Mouse (Mus musculus): ENCODE measurements at regions not wholly inside any gene's neighbourhood (a gene's known extent, or its start where the extent isn't known, plus 50 kb on each side); places are given as distances from the start of the nearest gene placed in this dataset.
A peak's percentile ranks its signal among the peaks of the same experiment; 100 is the strongest.

DNA sequence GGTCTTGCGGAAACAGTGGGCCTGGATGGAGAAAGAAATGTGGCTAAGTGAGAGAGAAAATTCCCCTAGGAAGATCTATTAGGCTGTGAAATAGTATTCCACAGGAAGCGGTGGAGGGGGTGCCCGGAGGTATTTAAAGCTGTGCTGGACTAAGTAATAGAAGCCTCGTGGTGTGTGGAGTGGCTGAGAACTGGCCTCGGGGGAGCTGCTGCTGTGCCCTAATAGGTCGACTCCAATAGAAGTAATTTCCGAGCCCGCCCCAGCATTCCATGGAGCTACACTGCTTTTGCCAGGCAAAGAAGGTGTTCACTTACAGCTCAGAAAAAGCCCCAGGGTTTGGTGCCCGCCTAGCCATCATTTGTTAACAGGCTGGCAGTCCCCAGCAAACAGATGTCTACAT is 317.1 kb upstream of the Zmiz1 start:
- Histone ChIP-seq H3K27me3 (ENCODE audit: control insufficient read depth, insufficient read depth, low read length) (no peaks in the 10 kb centered on the region), H3K9me3 (ENCODE audit: control insufficient read depth, low read length) (no peaks in the 10 kb centered on the region), H3K4me3 (ENCODE audit: low read depth, low read length) (no peak overlapping the region), H3K4me2 (ENCODE audit: low read depth) (no peak overlapping the region), H3K4me1 (ENCODE audit: control insufficient read depth, insufficient read depth, low read length) (0 out of 2 replicates have a peak, but pooled peaks cover 2% of the 10 kb centered on the region), H3K9ac (ENCODE audit: low read length) (no peak overlapping the region), H3K36me3 (ENCODE audit: control insufficient read depth, insufficient read depth, low read length) (no peaks in the 10 kb centered on the region), H3K27ac (ENCODE audit: low read depth, low read length) (no peak overlapping the region)
- ATAC-seq (ENCODE audit: insufficient read depth, low FRiP score, low TSS enrichment) (no peak), DNase-seq (ENCODE audit: low spot score) (peak; percentile 29)
- WGBS, result 48% methylated on average over 9 of the region's 9 CpGs

GRCm38 (mm10) chr14:25143051-25143450 is 315.9 kb upstream of the Zmiz1 start:
- Histone ChIP-seq H3K9me3 (ENCODE audit: control insufficient read depth, low read length) (no peaks in the 10 kb centered on the region), H3K4me1 (ENCODE audit: control insufficient read depth, insufficient read depth, low read length) (0 out of 2 replicates have a peak, but pooled peaks cover 2% of the 10 kb centered on the region), H3K36me3 (ENCODE audit: control insufficient read depth, insufficient read depth, low read length) (no peaks in the 10 kb centered on the region), H3K27ac (ENCODE audit: low read depth, low read length) (no peak overlapping the region), H3K27me3 (ENCODE audit: control insufficient read depth, insufficient read depth, low read length) (no peaks in the 10 kb centered on the region), H3K9ac (ENCODE audit: low read length) (no peak overlapping the region), H3K4me2 (ENCODE audit: low read depth) (no peak overlapping the region), H3K4me3 (ENCODE audit: low read depth, low read length) (no peak overlapping the region)
- WGBS, result 90% methylated on average over 4 of the region's 4 CpGs
- DNase-seq (ENCODE audit: low spot score), result no peak
- ATAC-seq (ENCODE audit: insufficient read depth, low FRiP score, low TSS enrichment), result no peak

GRCm38 (mm10) chr14:25147731-25148130 is 311.3 kb upstream of the Zmiz1 start:
- 89% methylated on average over 2 of the region's 2 CpGs for WGBS
- Histone ChIP-seq H3K27ac (ENCODE audit: low read depth, low read length) (no peak overlapping the region), H3K9ac (ENCODE audit: low read length) (no peak overlapping the region), H3K4me3 (ENCODE audit: low read depth, low read length) (no peak overlapping the region), H3K4me1 (ENCODE audit: control insufficient read depth, insufficient read depth, low read length) (no peaks in the 10 kb centered on the region), H3K36me3 (ENCODE audit: control insufficient read depth, insufficient read depth, low read length) (no peaks in the 10 kb centered on the region), H3K9me3 (ENCODE audit: control insufficient read depth, low read length) (no peaks in the 10 kb centered on the region), H3K27me3 (ENCODE audit: control insufficient read depth, insufficient read depth, low read length) (no peaks in the 10 kb centered on the region), H3K4me2 (ENCODE audit: low read depth) (no peak overlapping the region)
- ATAC-seq (ENCODE audit: insufficient read depth, low FRiP score, low TSS enrichment) (no peak), DNase-seq (ENCODE audit: low spot score) (no peak)

DNA sequence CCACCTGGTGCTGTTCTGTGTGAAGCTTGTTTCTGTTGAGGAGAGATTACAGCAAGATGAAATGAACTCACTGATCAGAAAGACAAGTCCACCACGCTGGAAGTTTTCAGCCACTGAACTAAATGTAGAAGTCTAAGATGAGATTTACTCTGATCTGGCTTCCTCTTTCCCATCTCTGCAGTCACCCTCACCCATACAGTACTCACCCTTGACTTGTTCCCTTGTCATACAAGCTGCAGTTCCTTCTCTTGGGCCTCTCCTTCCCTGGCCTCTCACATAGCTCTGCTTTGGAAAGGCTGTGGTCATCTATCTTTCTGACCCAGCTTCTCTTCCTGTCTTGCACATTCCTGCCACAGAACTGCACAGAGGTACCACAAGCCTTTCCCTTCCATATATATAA is 308.0 kb upstream of the Zmiz1 start:
- no peaks in the 10 kb centered on the region for H3K4me1 ChIP-seq (ENCODE audit: control insufficient read depth, insufficient read depth, low read length)
- DNase-seq (ENCODE audit: low spot score), result no peak
- H3K9me3 ChIP-seq (ENCODE audit: control insufficient read depth, low read length), result no peaks in the 10 kb centered on the region
- no peak overlapping the region for H3K4me3 ChIP-seq (ENCODE audit: low read depth, low read length)
- no peak overlapping the region for H3K27ac ChIP-seq (ENCODE audit: low read depth, low read length)
- no peaks in the 10 kb centered on the region for H3K36me3 ChIP-seq (ENCODE audit: control insufficient read depth, insufficient read depth, low read length)
- no peak for ATAC-seq (ENCODE audit: insufficient read depth, low FRiP score, low TSS enrichment)
- no peaks in the 10 kb centered on the region for H3K27me3 ChIP-seq (ENCODE audit: control insufficient read depth, insufficient read depth, low read length)
- no peak overlapping the region for H3K4me2 ChIP-seq (ENCODE audit: low read depth)
- 96% methylated on average over 1 of the region's 1 CpGs for WGBS
- no peak overlapping the region for H3K9ac ChIP-seq (ENCODE audit: low read length)

- Histone ChIP-seq H3K4me1 (ENCODE audit: control insufficient read depth, insufficient read depth, low read length) (no peaks in the 10 kb centered on the region), H3K27me3 (ENCODE audit: control insufficient read depth, insufficient read depth, low read length) (no peaks in the 10 kb centered on the region), H3K27ac (ENCODE audit: low read depth, low read length) (no peak overlapping the region), H3K9ac (ENCODE audit: low read length) (no peak overlapping the region), H3K36me3 (ENCODE audit: control insufficient read depth, insufficient read depth, low read length) (no peaks in the 10 kb centered on the region), H3K9me3 (ENCODE audit: control insufficient read depth, low read length) (no peaks in the 10 kb centered on the region), H3K4me3 (ENCODE audit: low read depth, low read length) (no peak overlapping the region), H3K4me2 (ENCODE audit: low read depth) (no peak overlapping the region)
- ATAC-seq (ENCODE audit: insufficient read depth, low FRiP score, low TSS enrichment) (no peak), DNase-seq (ENCODE audit: low spot score) (no peak)
- 74% methylated on average over 2 of the region's 2 CpGs for whole genome bisulfite sequencing
Observed at GRCm38 (mm10) chr14:25151485-25151884, 307.5 kb upstream of the Zmiz1 start.

GRCm38 (mm10) chr14:25153573-25153972 is 305.4 kb upstream of the Zmiz1 start:
- H3K9me3 ChIP-seq (ENCODE audit: control insufficient read depth, low read length), result no peaks in the 10 kb centered on the region
- H3K4me2 ChIP-seq (ENCODE audit: low read depth), result no peak overlapping the region
- H3K27ac ChIP-seq (ENCODE audit: low read depth, low read length), result no peak overlapping the region
- H3K4me3 ChIP-seq (ENCODE audit: low read depth, low read length), result no peak overlapping the region
- no peaks in the 10 kb centered on the region for H3K36me3 ChIP-seq (ENCODE audit: control insufficient read depth, insufficient read depth, low read length)
- H3K9ac ChIP-seq (ENCODE audit: low read length), result no peak overlapping the region
- no peaks in the 10 kb centered on the region for H3K27me3 ChIP-seq (ENCODE audit: control insufficient read depth, insufficient read depth, low read length)
- no peak for DNase-seq (ENCODE audit: low spot score)
- WGBS, result 82% methylated on average over 4 of the region's 4 CpGs
- no peaks in the 10 kb centered on the region for H3K4me1 ChIP-seq (ENCODE audit: control insufficient read depth, insufficient read depth, low read length)
- no peak for ATAC-seq (ENCODE audit: insufficient read depth, low FRiP score, low TSS enrichment)

DNA sequence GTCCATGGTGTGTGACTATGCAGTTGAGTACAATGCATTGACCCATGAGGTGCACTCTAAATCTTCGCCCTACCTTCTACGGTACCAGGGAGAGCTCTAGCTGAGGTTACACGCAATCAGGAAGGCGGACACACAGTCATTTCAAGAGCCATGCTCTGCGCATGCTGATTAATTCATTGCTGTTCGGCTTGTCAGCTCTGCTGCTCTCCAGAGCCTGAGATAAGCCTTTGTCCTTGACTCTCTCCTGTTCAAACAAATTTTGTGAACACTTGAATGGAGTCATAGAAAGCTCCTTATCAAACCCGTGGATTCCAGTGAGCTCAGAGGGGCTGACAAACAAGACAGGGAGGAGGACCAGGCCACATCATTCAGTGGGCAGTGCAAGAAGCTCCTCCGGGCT is 304.8 kb upstream of the Zmiz1 start:
- no peak overlapping the region for H3K27ac ChIP-seq (ENCODE audit: low read depth, low read length)

DNA sequence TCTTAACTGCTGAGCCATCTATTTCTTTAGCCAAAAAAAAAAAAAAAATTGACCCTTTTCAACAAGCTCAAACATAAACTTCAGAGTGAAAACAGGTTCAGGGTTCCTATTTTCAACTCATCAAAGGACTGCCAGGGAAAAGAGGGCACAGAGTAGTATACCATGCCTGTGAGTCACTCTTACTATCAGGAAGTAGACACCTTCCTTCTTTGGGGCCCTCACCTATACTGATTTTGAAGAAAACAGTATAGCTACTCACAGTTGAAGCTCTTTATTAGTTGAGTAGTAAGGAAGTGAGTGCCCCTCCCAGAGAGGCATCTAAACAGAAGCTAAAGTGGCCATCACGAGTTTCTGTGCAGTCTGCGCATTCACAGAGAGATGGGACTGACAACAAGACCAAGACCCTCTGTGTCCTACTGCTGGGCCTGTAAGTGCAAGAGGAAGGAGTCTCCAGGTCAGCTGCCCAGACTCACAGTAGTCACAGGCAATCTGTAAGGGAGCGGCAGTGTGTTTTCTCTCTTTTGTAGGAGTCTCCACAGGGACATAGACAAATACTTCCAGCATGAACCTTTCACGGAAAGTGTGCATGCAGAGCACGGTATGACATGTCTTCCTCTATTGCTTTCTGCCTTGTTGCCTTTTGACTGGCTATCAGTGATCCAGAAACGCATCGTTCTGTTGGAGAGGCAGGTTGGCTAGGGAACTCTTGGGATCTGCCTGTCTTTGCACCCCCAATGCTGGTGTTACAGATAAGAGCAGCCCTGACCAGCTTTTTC is 303.8 kb upstream of the Zmiz1 start:
- no peak overlapping the region for H3K4me3 ChIP-seq (ENCODE audit: low read depth, low read length)
- no peaks in the 10 kb centered on the region for H3K9me3 ChIP-seq (ENCODE audit: control insufficient read depth, low read length)
- H3K4me2 ChIP-seq (ENCODE audit: low read depth), result no peak overlapping the region
- ATAC-seq (ENCODE audit: insufficient read depth, low FRiP score, low TSS enrichment) (no peak), DNase-seq (ENCODE audit: low spot score) (no peak)
- no peaks in the 10 kb centered on the region for H3K27me3 ChIP-seq (ENCODE audit: control insufficient read depth, insufficient read depth, low read length)
- 77% methylated on average over 7 of the region's 7 CpGs for WGBS
- H3K9ac ChIP-seq (ENCODE audit: low read length), result no peak overlapping the region
- no peaks in the 10 kb centered on the region for H3K36me3 ChIP-seq (ENCODE audit: control insufficient read depth, insufficient read depth, low read length)
- no peak overlapping the region for H3K27ac ChIP-seq (ENCODE audit: low read depth, low read length)
- no peaks in the 10 kb centered on the region for H3K4me1 ChIP-seq (ENCODE audit: control insufficient read depth, insufficient read depth, low read length)

More for the DNA sequence above, 304.8 kb upstream of the Zmiz1 start:
- DNase-seq (ENCODE audit: low spot score) (no peak), ATAC-seq (ENCODE audit: insufficient read depth, low FRiP score, low TSS enrichment) (no peak)
- Histone ChIP-seq H3K27me3 (ENCODE audit: control insufficient read depth, insufficient read depth, low read length) (no peaks in the 10 kb centered on the region), H3K4me1 (ENCODE audit: control insufficient read depth, insufficient read depth, low read length) (no peaks in the 10 kb centered on the region), H3K36me3 (ENCODE audit: control insufficient read depth, insufficient read depth, low read length) (no peaks in the 10 kb centered on the region), H3K4me2 (ENCODE audit: low read depth) (no peak overlapping the region), H3K9me3 (ENCODE audit: control insufficient read depth, low read length) (no peaks in the 10 kb centered on the region), H3K9ac (ENCODE audit: low read length) (no peak overlapping the region), H3K4me3 (ENCODE audit: low read depth, low read length) (no peak overlapping the region)
- 89% methylated on average over 8 of the region's 8 CpGs for WGBS

GRCm38 (mm10) chr14:25156171-25156570 is 302.8 kb upstream of the Zmiz1 start:
- Histone ChIP-seq H3K9ac (ENCODE audit: low read length) (no peak overlapping the region), H3K27me3 (ENCODE audit: control insufficient read depth, insufficient read depth, low read length) (no peaks in the 10 kb centered on the region), H3K4me3 (ENCODE audit: low read depth, low read length) (no peak overlapping the region), H3K36me3 (ENCODE audit: control insufficient read depth, insufficient read depth, low read length) (no peaks in the 10 kb centered on the region), H3K4me2 (ENCODE audit: low read depth) (no peak overlapping the region), H3K27ac (ENCODE audit: low read depth, low read length) (no peak overlapping the region), H3K4me1 (ENCODE audit: control insufficient read depth, insufficient read depth, low read length) (no peaks in the 10 kb centered on the region), H3K9me3 (ENCODE audit: control insufficient read depth, low read length) (no peaks in the 10 kb centered on the region)
- no peak for ATAC-seq (ENCODE audit: insufficient read depth, low FRiP score, low TSS enrichment)
- no peak for DNase-seq (ENCODE audit: low spot score)
- 68% methylated on average over 9 of the region's 9 CpGs for WGBS

Measured in neural tube, embryonic 11.5 days (tissue).